Mouse (Mus musculus) layer of hippocampus, adult 11-12 months (tissue): Measurements from ENCODE around the gene Tmsb15b1.
A peak's percentile ranks its signal among the peaks of the same experiment; 100 is the strongest.
"Not testable (repeated sequence)": the region's sequence is repeated elsewhere in the genome, so short reads cannot be mapped to it uniquely, and the experiment has no call there.

Experiments
- DNase-seq: peaks from one replicate; pipeline ENCODE4 v3.0.0; 2022; ENCODE audit warnings: low spot score

The Tmsb15b1 gene

DNA sequence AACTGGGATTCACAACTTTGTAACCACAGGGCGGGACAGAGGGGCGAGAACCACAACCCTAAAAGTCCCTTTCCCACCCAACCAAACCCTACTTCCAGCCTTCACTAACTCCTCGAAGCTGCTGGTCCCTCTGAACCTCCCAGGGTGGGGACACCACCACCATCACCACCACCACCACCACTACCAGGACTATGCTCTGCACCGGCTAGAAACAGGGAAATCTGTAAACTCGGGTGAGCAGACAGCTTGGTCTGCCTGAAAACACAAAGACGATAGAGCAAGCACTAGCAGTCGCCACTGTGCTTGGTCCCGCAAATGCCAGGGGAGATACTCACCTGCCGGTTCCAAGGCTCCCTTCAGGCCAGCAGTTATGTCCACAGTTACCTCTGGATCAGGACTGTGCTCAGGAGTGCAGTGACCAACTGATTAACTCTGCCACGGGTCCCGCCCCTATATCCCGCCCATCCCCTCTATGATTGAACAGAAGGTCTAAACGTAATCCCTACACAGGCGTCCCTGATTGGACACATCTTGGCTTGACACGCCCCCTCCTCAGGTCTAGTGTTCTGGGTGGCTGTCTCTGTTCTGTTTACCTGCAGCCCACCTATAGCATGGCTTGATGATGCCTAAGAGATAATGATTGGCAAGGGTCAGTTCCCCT lies at the start of gene Tmsb15b1, which contains the start of gene Tmsb15l:
TSS of gene Tmsb15b1 (minus strand) at position 451 of the 661 bp plus-strand sequence.
TSS of gene Tmsb15l (minus strand) at position 446 of the 661 bp plus-strand sequence.
- DNase-seq = peak; percentile 84

- peak; percentile 67 for DNase-seq
Observed at GRCm38 (mm10) chrX:137019310-137019709, 42.6 kb upstream of the Tmsb15b1 start.

- DNase-seq = no peak
Observed at GRCm38 (mm10) chrX:137017668-137018067, 41.0 kb upstream of the Tmsb15b1 start.

DNA sequence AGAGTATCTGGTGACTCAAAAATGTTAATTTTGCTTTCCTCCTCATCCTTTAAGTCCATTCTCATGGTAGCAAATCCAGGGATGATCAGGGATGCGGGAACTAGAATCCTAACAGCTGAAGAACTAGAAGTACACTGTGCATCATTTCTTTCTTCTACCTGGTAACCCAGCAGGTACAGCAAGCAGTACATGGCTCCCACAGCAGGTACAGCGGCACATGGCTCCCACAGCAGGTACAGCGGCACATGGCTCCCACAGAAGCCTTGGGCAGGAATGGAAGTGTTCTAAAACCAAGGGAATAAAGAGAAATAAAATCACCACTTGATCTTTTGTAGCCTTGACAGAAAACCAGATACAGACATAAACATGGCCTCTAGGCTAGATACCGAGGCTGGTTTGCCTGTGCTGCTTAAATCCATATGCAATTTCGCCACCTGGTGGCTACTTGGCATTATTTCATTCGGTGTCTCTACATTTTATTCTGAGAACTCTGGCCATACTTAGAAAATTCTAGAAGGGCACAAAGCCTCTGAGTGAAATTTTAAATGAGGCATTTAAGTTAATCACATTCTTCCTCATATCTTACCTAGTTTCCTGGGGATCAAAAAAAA lies 38.5 kb upstream of the Tmsb15b1 start:
- DNase-seq = peak; percentile 58

- DNase-seq = no peak
Observed at GRCm38 (mm10) chrX:136996256-136996655, 19.6 kb upstream of the Tmsb15b1 start.

DNA sequence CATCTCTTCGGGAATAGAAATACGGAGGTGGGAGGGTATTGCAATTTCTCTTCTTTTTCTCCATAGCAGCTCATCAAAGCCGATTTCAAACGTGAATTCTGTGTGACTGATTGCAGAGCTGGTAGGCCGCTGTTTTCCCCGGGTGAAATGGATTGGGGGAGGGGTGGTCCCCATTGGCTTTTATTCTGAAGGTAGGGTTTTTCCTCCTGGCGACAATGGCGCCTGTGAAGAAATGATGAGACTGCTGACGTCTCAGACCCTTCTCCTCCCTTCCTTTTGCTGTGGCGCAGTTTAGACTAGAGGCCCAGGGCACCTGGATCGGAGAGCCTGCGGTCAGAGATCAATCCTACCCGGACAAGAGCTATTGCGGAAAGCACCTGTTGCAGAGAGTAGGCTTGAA lies 17.0 kb upstream of the Tmsb15b1 start:
- peak; percentile 29 for DNase-seq

DNA sequence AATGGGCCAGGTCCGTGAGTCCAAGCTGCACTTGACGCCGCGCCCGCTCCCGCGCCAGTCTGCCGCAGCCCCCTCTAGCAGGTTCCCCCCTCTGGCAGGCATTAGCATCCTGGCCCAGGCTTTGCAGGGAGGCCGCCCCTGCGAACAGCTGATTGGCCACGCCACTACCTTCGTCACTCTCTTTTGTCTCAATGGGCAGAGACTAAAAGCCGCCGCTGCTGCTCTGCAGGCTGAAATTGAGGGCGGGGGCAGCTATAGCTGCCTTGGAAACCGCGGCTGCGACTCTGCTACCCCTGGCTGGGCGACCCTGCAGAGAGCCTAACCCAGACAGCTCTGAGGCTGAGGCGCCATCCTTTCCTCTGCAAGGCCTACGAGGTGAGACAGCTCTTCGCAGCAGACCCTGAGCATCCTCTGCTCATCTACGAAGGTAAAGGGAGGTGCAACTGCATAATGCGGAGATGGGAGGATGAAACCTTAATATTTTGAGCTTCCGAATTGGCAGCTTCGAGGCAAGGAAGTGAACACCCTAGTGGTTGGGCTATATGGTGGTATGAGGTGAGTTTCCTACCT lies 16.4 kb upstream of the Tmsb15b1 start, which contains the start of gene Zcchc18:
TSS of gene Zcchc18 (plus strand) at position 178 of the 570 bp plus-strand sequence.
- DNase-seq = peak; percentile 78

DNA sequence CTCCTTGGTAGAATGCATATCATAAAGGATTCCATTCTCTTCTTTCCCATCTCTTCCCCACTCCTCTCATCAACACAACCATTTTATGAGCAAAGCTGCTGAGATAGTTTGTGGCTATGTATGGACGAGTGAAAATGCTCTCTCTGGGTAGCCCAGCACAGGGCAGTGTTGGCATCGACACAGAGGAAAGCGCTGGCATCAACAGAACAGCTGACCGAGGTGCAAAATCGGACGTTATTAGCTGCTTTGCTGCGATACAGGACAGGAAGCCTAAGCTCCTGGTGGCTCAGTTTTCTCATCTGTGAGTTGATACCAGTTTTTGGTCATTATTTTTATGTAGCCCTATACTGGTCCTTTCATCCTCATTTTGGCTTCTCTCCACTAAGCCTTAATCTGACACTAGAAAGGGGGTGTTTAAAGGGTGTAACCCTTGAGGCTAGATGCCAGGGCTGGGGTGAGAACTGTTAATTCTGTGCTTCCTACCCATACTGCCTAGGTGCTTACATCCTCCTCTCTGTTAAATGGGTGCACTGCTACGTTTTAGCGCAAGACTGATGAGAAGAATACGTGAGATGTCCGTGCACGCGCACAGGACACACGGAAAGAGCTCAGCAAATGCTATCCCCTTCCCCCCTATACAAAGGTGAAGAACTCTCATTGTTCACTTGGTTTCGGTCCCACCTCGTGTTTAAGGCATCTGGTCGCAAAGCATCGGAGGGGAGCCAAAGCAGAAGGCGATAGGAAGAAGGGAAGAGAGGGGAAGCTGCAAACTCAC lies 15.7 kb upstream of the Tmsb15b1 start:
- DNase-seq = peak; percentile 7

DNA sequence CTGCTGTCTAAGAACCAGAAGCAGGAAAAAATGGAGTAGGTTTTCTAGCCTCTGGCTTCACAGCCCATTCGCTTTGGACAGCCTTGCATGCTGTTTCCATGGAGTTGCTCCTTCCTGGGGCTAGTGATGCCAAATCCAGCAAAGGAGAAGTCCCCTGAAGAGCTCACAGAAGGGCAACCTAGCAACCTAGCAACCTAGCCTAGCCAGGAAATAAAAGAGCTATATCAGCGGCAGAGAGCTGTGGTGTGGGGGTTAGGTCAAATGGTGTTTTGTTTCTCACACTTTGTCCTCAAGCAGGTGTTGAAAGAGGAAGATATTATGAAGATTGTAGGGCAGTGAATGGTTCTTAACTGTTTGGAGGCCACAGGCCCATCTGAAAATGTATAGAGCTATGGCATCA lies 14.6 kb upstream of the Tmsb15b1 start:
- no peak for DNase-seq

- no peak for DNase-seq
Observed at GRCm38 (mm10) chrX:136986039-136986438, 9.4 kb upstream of the Tmsb15b1 start.

- DNase-seq = no peak
Observed at GRCm38 (mm10) chrX:136978616-136979015, 1.9 kb upstream of the Tmsb15b1 start.

DNA sequence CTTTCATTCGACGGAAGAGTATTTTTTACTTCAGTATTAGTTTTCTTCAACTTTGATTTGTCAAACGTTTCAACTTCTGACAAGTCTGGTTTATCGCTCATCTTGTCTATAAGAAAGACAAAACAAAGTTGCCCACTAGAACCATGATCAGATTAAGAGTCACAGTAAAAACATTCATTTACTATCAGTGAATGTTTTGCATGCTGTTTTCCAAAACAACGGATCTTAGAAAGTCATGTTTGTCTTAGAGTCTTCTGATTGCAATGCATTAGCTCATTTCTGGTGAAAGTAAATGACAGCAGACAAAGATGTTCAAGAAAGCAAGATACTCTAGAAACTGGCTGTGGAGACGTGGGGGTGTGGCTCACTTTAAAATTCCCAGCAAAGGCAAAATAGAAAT lies 1.3 kb downstream of the Tmsb15b1 start, which contains the start of gene Tmsb15b2:
TSS of gene Tmsb15b2 (minus strand) at position 101 of the 400 bp plus-strand sequence.
- not testable (repeated sequence) for DNase-seq

DNA sequence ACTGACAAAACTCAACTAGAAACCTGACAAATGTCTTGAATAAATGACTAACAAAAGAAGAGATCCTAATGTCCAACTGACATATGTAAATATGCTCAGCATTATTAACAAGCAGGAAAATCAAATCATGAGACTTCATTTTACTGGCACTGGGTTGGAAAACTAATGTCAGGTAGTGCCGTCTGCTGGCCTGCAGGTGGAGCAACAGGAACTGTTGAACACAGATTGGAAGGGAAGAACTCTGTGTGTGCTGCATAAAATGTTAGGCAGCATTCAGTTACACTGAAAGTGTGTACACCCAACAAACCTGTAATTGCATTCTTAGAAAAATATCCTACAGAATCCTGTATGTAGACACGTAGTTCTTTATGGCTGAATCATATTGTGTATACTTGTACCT lies 17.0 kb downstream of the Tmsb15b1 start:
- DNase-seq = peak; percentile 3

GRCm38 (mm10) chrX:136958300-136958699 lies 18.4 kb downstream of the Tmsb15b1 start:
- not testable (repeated sequence) for DNase-seq

- DNase-seq = peak; percentile 72
Observed at GRCm38 (mm10) chrX:136957583-136958279, 18.9 kb downstream of the Tmsb15b1 start.

- DNase-seq = no peak
Observed at GRCm38 (mm10) chrX:136937985-136938384, 38.7 kb downstream of the Tmsb15b1 start.

DNA sequence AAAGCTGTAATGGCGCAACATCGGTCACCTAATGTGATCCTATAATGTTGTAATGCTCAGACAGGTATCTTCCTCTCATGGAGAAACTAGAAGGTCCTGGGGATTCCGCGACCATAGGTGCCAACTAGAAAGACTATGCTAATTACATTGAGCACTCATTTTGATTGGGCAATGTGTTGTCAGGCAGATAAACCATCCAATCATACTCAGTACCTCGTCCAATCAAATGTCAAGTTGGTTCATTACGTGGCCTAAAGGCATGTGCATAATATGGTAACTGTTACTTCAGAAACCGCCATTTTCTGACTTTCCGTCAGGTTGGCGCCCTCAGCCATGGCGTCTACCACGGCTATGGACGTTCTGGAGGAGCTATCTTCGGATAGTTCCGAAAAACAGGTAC lies 49.6 kb downstream of the Tmsb15b1 start, which contains the start of gene H2bfm:
TSS of gene H2bfm (plus strand) at position 295 of the 400 bp plus-strand sequence.
- no peak for DNase-seq

GRCm38 (mm10) chrX:136925863-136926262 lies 50.8 kb downstream of the Tmsb15b1 start:
- DNase-seq = no peak
